Mouse (Mus musculus): Measurements from ENCODE around the gene Col12a1.
A peak's percentile ranks its signal among the peaks of the same experiment; 100 is the strongest.

DNA sequence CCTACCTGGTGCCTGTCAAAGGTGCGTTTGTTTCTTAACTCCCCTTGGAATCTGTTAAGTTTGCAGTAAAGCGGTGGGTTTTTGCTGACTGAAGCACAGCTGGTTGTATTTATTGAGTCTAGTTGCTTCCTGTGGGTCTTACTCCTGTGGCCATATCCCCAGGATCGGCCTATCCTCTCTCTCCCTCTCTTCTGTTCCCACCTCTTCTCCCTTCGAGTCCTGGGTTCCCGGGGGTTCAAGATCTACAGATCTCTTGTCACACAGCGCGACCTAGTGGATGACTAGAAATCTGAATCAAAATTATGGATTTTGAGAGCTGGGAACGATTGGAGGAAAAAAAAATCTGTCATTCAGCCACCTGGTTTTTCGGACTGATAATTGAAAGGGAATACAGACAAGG, 2.4 kb upstream of the Col12a1 start:
- no peak for TF ChIP-seq EP300 (optimal IDR thresholded peaks at IDR 0.05)
- peak; percentile 83 for TF ChIP-seq CTCF (IDR thresholded peaks at IDR 0.05; ENCODE audit: low read depth)
